Mouse (Mus musculus): ENCODE measurements at regions not wholly inside any gene's neighbourhood (a gene's known extent, or its start where the extent isn't known, plus 50 kb on each side); places are given as distances from the start of the nearest gene placed in this dataset.
A peak's percentile ranks its signal among the peaks of the same experiment; 100 is the strongest.

GRCm38 (mm10) chr14:66534671-66535070 is 525.7 kb upstream of the Gulo start:
- peak; percentile 24 for DNase-seq (ENCODE audit: low spot score)
- Histone ChIP-seq H3K27ac (replicated peaks; ENCODE audit: low read depth, low read length) (no peak overlapping the region), H3K36me3 (ENCODE audit: control insufficient read depth, insufficient read depth, low read length) (no peaks in the 10 kb centered on the region), H3K27me3 (replicated peaks; ENCODE audit: control insufficient read depth, insufficient read depth, low read length) (no peaks in the 10 kb centered on the region), H3K9ac (ENCODE audit: low read depth, low read length) (no peak overlapping the region), H3K4me3 (ENCODE audit: low read depth, low read length) (no peak overlapping the region), H3K4me1 (ENCODE audit: control insufficient read depth, insufficient read depth, low read length) (0 out of 2 replicates have a peak, but pooled peaks cover 3% of the 10 kb centered on the region), H3K9me3 (ENCODE audit: control insufficient read depth, low read length) (no peaks in the 10 kb centered on the region), H3K4me2 (ENCODE audit: low read depth, low read length) (no peak overlapping the region)
- WGBS: 54% methylated on average over 1 of the region's 1 CpGs
- no peak for ATAC-seq (ENCODE audit: low read depth)

GRCm38 (mm10) chr14:66528135-66528534 is 519.1 kb upstream of the Gulo start:
- DNase-seq (ENCODE audit: low spot score): peak; percentile 27
- Histone ChIP-seq H3K4me2 (ENCODE audit: low read depth, low read length) (no peak overlapping the region), H3K9me3 (ENCODE audit: control insufficient read depth, low read length) (no peaks in the 10 kb centered on the region), H3K4me3 (ENCODE audit: low read depth, low read length) (no peak overlapping the region), H3K36me3 (ENCODE audit: control insufficient read depth, insufficient read depth, low read length) (no peaks in the 10 kb centered on the region), H3K27ac (replicated peaks; ENCODE audit: low read depth, low read length) (no peak overlapping the region), H3K27me3 (replicated peaks; ENCODE audit: control insufficient read depth, insufficient read depth, low read length) (no peaks in the 10 kb centered on the region), H3K4me1 (ENCODE audit: control insufficient read depth, insufficient read depth, low read length) (0 out of 2 replicates have a peak, but pooled peaks cover 3% of the 10 kb centered on the region), H3K9ac (ENCODE audit: low read depth, low read length) (no peak overlapping the region)
- no peak for ATAC-seq (ENCODE audit: low read depth)
- WGBS: 21% methylated on average over 5 of the region's 5 CpGs

GRCm38 (mm10) chr14:66527061-66527460 is 518.1 kb upstream of the Gulo start:
- no peaks in the 10 kb centered on the region for H3K9me3 ChIP-seq (ENCODE audit: control insufficient read depth, low read length)
- H3K36me3 ChIP-seq (ENCODE audit: control insufficient read depth, insufficient read depth, low read length): no peaks in the 10 kb centered on the region
- H3K4me3 ChIP-seq (ENCODE audit: low read depth, low read length): no peak overlapping the region
- no peak for ATAC-seq (ENCODE audit: low read depth)
- H3K27me3 ChIP-seq (replicated peaks; ENCODE audit: control insufficient read depth, insufficient read depth, low read length): no peaks in the 10 kb centered on the region
- H3K27ac ChIP-seq (replicated peaks; ENCODE audit: low read depth, low read length): no peak overlapping the region
- no peak overlapping the region for H3K9ac ChIP-seq (ENCODE audit: low read depth, low read length)
- DNase-seq (ENCODE audit: low spot score): no peak
- H3K4me1 ChIP-seq (ENCODE audit: control insufficient read depth, insufficient read depth, low read length): no peaks in the 10 kb centered on the region
- H3K4me2 ChIP-seq (ENCODE audit: low read depth, low read length): no peak overlapping the region
- WGBS: 68% methylated on average over 6 of the region's 6 CpGs

- Histone ChIP-seq H3K4me3 (ENCODE audit: low read depth, low read length) (no peak overlapping the region), H3K9ac (ENCODE audit: low read depth, low read length) (no peak overlapping the region), H3K36me3 (ENCODE audit: control insufficient read depth, insufficient read depth, low read length) (no peaks in the 10 kb centered on the region), H3K9me3 (ENCODE audit: control insufficient read depth, low read length) (no peaks in the 10 kb centered on the region), H3K27me3 (replicated peaks; ENCODE audit: control insufficient read depth, insufficient read depth, low read length) (no peaks in the 10 kb centered on the region), H3K4me1 (ENCODE audit: control insufficient read depth, insufficient read depth, low read length) (no peaks in the 10 kb centered on the region), H3K4me2 (ENCODE audit: low read depth, low read length) (no peak overlapping the region), H3K27ac (replicated peaks; ENCODE audit: low read depth, low read length) (no peak overlapping the region)
- DNase-seq (ENCODE audit: low spot score): no peak
- no peak for ATAC-seq (ENCODE audit: low read depth)
- WGBS: 69% methylated on average over 6 of the region's 6 CpGs
Measured at GRCm38 (mm10) chr14:66522856-66523400, 513.9 kb upstream of the Gulo start.

GRCm38 (mm10) chr14:66521836-66522629 is 513.0 kb upstream of the Gulo start:
- no peaks in the 10 kb centered on the region for H3K27me3 ChIP-seq (replicated peaks; ENCODE audit: control insufficient read depth, insufficient read depth, low read length)
- no peak overlapping the region for H3K9ac ChIP-seq (ENCODE audit: low read depth, low read length)
- ATAC-seq (ENCODE audit: low read depth) (no peak), DNase-seq (ENCODE audit: low spot score) (no peak)
- H3K4me1 ChIP-seq (ENCODE audit: control insufficient read depth, insufficient read depth, low read length): no peaks in the 10 kb centered on the region
- H3K4me2 ChIP-seq (ENCODE audit: low read depth, low read length): no peak overlapping the region
- no peaks in the 10 kb centered on the region for H3K9me3 ChIP-seq (ENCODE audit: control insufficient read depth, low read length)
- 63% methylated on average over 7 of the region's 7 CpGs for WGBS
- H3K36me3 ChIP-seq (ENCODE audit: control insufficient read depth, insufficient read depth, low read length): no peaks in the 10 kb centered on the region
- H3K27ac ChIP-seq (replicated peaks; ENCODE audit: low read depth, low read length): no peak overlapping the region
- H3K4me3 ChIP-seq (ENCODE audit: low read depth, low read length): no peak overlapping the region

GRCm38 (mm10) chr14:66516770-66517169 is 507.8 kb upstream of the Gulo start:
- DNase-seq (ENCODE audit: low spot score) (no peak), ATAC-seq (ENCODE audit: low read depth) (no peak)
- H3K36me3 ChIP-seq (ENCODE audit: control insufficient read depth, insufficient read depth, low read length): no peaks in the 10 kb centered on the region
- H3K27me3 ChIP-seq (replicated peaks; ENCODE audit: control insufficient read depth, insufficient read depth, low read length): no peaks in the 10 kb centered on the region
- no peaks in the 10 kb centered on the region for H3K4me1 ChIP-seq (ENCODE audit: control insufficient read depth, insufficient read depth, low read length)
- WGBS: 84% methylated on average over 3 of the region's 3 CpGs
- no peak overlapping the region for H3K27ac ChIP-seq (replicated peaks; ENCODE audit: low read depth, low read length)
- no peak overlapping the region for H3K9ac ChIP-seq (ENCODE audit: low read depth, low read length)
- no peak overlapping the region for H3K4me3 ChIP-seq (ENCODE audit: low read depth, low read length)
- H3K9me3 ChIP-seq (ENCODE audit: control insufficient read depth, low read length): 0 out of 2 replicates have a peak, but pooled peaks cover 3% of the 10 kb centered on the region
- H3K4me2 ChIP-seq (ENCODE audit: low read depth, low read length): no peak overlapping the region

GRCm38 (mm10) chr14:66510750-66511149 is 501.7 kb upstream of the Gulo start:
- 76% methylated on average over 5 of the region's 5 CpGs for WGBS
- DNase-seq (ENCODE audit: low spot score): no peak
- Histone ChIP-seq H3K9ac (ENCODE audit: low read depth, low read length) (no peak overlapping the region), H3K9me3 (ENCODE audit: control insufficient read depth, low read length) (0 out of 2 replicates have a peak, but pooled peaks cover 3% of the 10 kb centered on the region), H3K27ac (replicated peaks; ENCODE audit: low read depth, low read length) (no peak overlapping the region), H3K4me2 (ENCODE audit: low read depth, low read length) (no peak overlapping the region), H3K36me3 (ENCODE audit: control insufficient read depth, insufficient read depth, low read length) (no peaks in the 10 kb centered on the region), H3K4me3 (ENCODE audit: low read depth, low read length) (no peak overlapping the region), H3K27me3 (replicated peaks; ENCODE audit: control insufficient read depth, insufficient read depth, low read length) (no peaks in the 10 kb centered on the region), H3K4me1 (ENCODE audit: control insufficient read depth, insufficient read depth, low read length) (no peaks in the 10 kb centered on the region)
- no peak for ATAC-seq (ENCODE audit: low read depth)

- no peaks in the 10 kb centered on the region for H3K4me1 ChIP-seq (ENCODE audit: control insufficient read depth, insufficient read depth, low read length)
- ATAC-seq (ENCODE audit: low read depth): no peak
- DNase-seq (ENCODE audit: low spot score): no peak
- H3K9me3 ChIP-seq (ENCODE audit: control insufficient read depth, low read length): 0 out of 2 replicates have a peak, but pooled peaks cover 3% of the 10 kb centered on the region
- no peak overlapping the region for H3K9ac ChIP-seq (ENCODE audit: low read depth, low read length)
- H3K36me3 ChIP-seq (ENCODE audit: control insufficient read depth, insufficient read depth, low read length): no peaks in the 10 kb centered on the region
- H3K4me2 ChIP-seq (ENCODE audit: low read depth, low read length): no peak overlapping the region
- no peak overlapping the region for H3K27ac ChIP-seq (replicated peaks; ENCODE audit: low read depth, low read length)
- H3K4me3 ChIP-seq (ENCODE audit: low read depth, low read length): no peak overlapping the region
- WGBS: 68% methylated on average over 1 of the region's 1 CpGs
- no peaks in the 10 kb centered on the region for H3K27me3 ChIP-seq (replicated peaks; ENCODE audit: control insufficient read depth, insufficient read depth, low read length)
Measured at GRCm38 (mm10) chr14:66510218-66510617, 501.2 kb upstream of the Gulo start.

- H3K4me3 ChIP-seq (ENCODE audit: low read depth, low read length): no peak overlapping the region
- no peak overlapping the region for H3K9ac ChIP-seq (ENCODE audit: low read depth, low read length)
- WGBS: 89% methylated on average over 7 of the region's 7 CpGs
- ATAC-seq (ENCODE audit: low read depth) (no peak), DNase-seq (ENCODE audit: low spot score) (no peak)
- H3K9me3 ChIP-seq (ENCODE audit: control insufficient read depth, low read length): 0 out of 2 replicates have a peak, but pooled peaks cover 3% of the 10 kb centered on the region
- H3K4me2 ChIP-seq (ENCODE audit: low read depth, low read length): no peak overlapping the region
- H3K36me3 ChIP-seq (ENCODE audit: control insufficient read depth, insufficient read depth, low read length): no peaks in the 10 kb centered on the region
- no peaks in the 10 kb centered on the region for H3K4me1 ChIP-seq (ENCODE audit: control insufficient read depth, insufficient read depth, low read length)
- no peaks in the 10 kb centered on the region for H3K27me3 ChIP-seq (replicated peaks; ENCODE audit: control insufficient read depth, insufficient read depth, low read length)
- H3K27ac ChIP-seq (replicated peaks; ENCODE audit: low read depth, low read length): no peak overlapping the region
Measured at GRCm38 (mm10) chr14:66509706-66510105, 500.7 kb upstream of the Gulo start.
